Mouse (Mus musculus) MEL (cell line): Measurements from ENCODE around the gene Mrgprd. TPM values are rescaled to one million over a fixed set of nuclear protein-coding genes. Genes with fewer than 3 reads are reported as not detected.

Experiments used
- DNase-seq: peaks from one replicate; pipeline ENCODE4 v3.0.0; 2011; ENCODE audit warnings: low read depth, low spot score
- H3K27ac ChIP-seq: 2 replicates; pipeline ENCODE4 v1.5.1; 2012; ENCODE audit warnings: low read depth, mild to moderate bottlenecking, control low read depth, low read length, moderate library complexity; ENCODE audit not compliant: control insufficient read depth
- H3K27me3 ChIP-seq, 2 experiments: fragments of 150-350 bp in 1 of 2; sonication (generic) in 1 of 2; 2 replicates each; pipeline ENCODE4 v1.6.1; 2012; ENCODE audit warnings: low read length in 2 of 2, mild to moderate bottlenecking in 2 of 2, improper control_type of control experiment in 1 of 2, moderate library complexity in 1 of 2; ENCODE audit not compliant: insufficient read depth in 2 of 2, control insufficient read depth in 1 of 2
- H3K36me3 ChIP-seq, 2 experiments: 2 replicates each; pipeline ENCODE4 v1.6.1; 2012 to 2014; ENCODE audit warnings: low read length in 2 of 2, improper control_type of control experiment in 1 of 2, inconsistent platforms in 1 of 2, mild to moderate bottlenecking in 1 of 2; ENCODE audit not compliant: insufficient read depth in 2 of 2, control insufficient read depth in 1 of 2
- H3K4me1 ChIP-seq, 2 experiments: fragments of 150-350 bp in 1 of 2; sonication (generic) in 1 of 2; 2 replicates each; pipeline ENCODE4 v1.6.1; 2012; ENCODE audit warnings: low read length in 2 of 2, improper control_type of control experiment in 1 of 2, mild to moderate bottlenecking in 1 of 2; ENCODE audit not compliant: insufficient read depth in 2 of 2, control insufficient read depth in 1 of 2
- H3K4me3 ChIP-seq, 2 experiments: fragments of 150-350 bp in 1 of 2; sonication (generic) in 1 of 2; 2 replicates each; pipeline ENCODE4 v1.5.1; 2012; ENCODE audit warnings: low read depth in 2 of 2, low read length in 2 of 2, mild to moderate bottlenecking in 2 of 2, moderate library complexity in 2 of 2, control low read depth in 1 of 2, improper control_type of control experiment in 1 of 2; ENCODE audit not compliant: control insufficient read depth in 1 of 2, insufficient read depth in 1 of 2
- H3K79me2 ChIP-seq: 2 replicates; pipeline ENCODE4 v1.6.1; 2012; ENCODE audit warnings: mild to moderate bottlenecking, low read length, moderate library complexity; ENCODE audit not compliant: control insufficient read depth, poor library complexity, insufficient read depth
- H3K9ac ChIP-seq: 2 replicates; pipeline ENCODE4 v1.6.1; 2012; ENCODE audit warnings: low read depth, mild to moderate bottlenecking, control low read depth, low read length, moderate library complexity; ENCODE audit not compliant: control insufficient read depth, poor library complexity, severe bottlenecking
- H3K9me3 ChIP-seq: fragments of 150-350 bp; sonication (generic); replicated peaks from 2 replicates; pipeline ENCODE4 v1.6.1; 2012; ENCODE audit warnings: mild to moderate bottlenecking, low read length, improper control_type of control experiment, moderate library complexity; ENCODE audit not compliant: insufficient read depth
- BHLHE40 ChIP-seq: IDR thresholded peaks from 2 replicates; pipeline ENCODE4 v1.6.1; 2012; ENCODE audit warnings: low read depth, mild to moderate bottlenecking, inconsistent platforms, low read length, improper control_type of control experiment, borderline replicate concordance
- CHD1 ChIP-seq: IDR thresholded peaks from 2 replicates; pipeline ENCODE4 v1.6.1; 2012; ENCODE audit warnings: low read depth, mild to moderate bottlenecking, inconsistent platforms, low read length, improper control_type of control experiment
- CHD2 ChIP-seq: IDR thresholded peaks from 2 replicates; pipeline ENCODE4 v1.6.1; 2011; ENCODE audit warnings: low read length, improper control_type of control experiment
- CTCF ChIP-seq, 3 experiments: IDR thresholded peaks in 2 of 3; conservative IDR thresholded peaks in 1 of 3; 2 replicates each; pipeline ENCODE4 v1.5.1; 2011 to 2012; ENCODE audit warnings: low read length in 3 of 3, low read depth in 2 of 3, mild to moderate bottlenecking in 2 of 3, improper control_type of control experiment in 1 of 3, inconsistent platforms in 1 of 3, mixed read lengths in 1 of 3, moderate library complexity in 1 of 3; ENCODE audit not compliant: control insufficient read depth in 1 of 3, insufficient read depth in 1 of 3, poor library complexity in 1 of 3, severe bottlenecking in 1 of 3
- E2F4 ChIP-seq: IDR thresholded peaks from 2 replicates; pipeline ENCODE4 v1.6.1; 2011; ENCODE audit warnings: low read depth, low read length, improper control_type of control experiment, borderline replicate concordance
- GABPA ChIP-seq: IDR thresholded peaks from 2 replicates; pipeline ENCODE4 v1.6.1; 2012; ENCODE audit warnings: low read depth, mild to moderate bottlenecking, inconsistent platforms, low read length, improper control_type of control experiment, moderate library complexity
- MAFK ChIP-seq: IDR thresholded peaks from 2 replicates; pipeline ENCODE4 v1.6.1; 2011; ENCODE audit warnings: low read depth, mild to moderate bottlenecking, low read length, improper control_type of control experiment, borderline replicate concordance
- MAZ ChIP-seq: IDR thresholded peaks from 2 replicates; pipeline ENCODE4 v1.6.1; 2012; ENCODE audit warnings: low read depth, mild to moderate bottlenecking, inconsistent platforms, low read length, improper control_type of control experiment
- MEF2A ChIP-seq: IDR thresholded peaks from 2 replicates; pipeline ENCODE4 v1.6.1; 2014; ENCODE audit warnings: low read depth, mild to moderate bottlenecking, inconsistent platforms, low read length, improper control_type of control experiment; ENCODE audit not compliant: poor library complexity, insufficient replicate concordance, severe bottlenecking; ENCODE audit errors: extremely low read depth
- MXI1 ChIP-seq: IDR thresholded peaks from 2 replicates; pipeline ENCODE4 v1.6.1; 2011; ENCODE audit warnings: mild to moderate bottlenecking, low read depth, low read length, improper control_type of control experiment
- NRF1 ChIP-seq: IDR thresholded peaks from 2 replicates; pipeline ENCODE4 v1.6.1; 2014; ENCODE audit warnings: low read depth, mild to moderate bottlenecking, inconsistent platforms, low read length, improper control_type of control experiment, moderate library complexity; ENCODE audit not compliant: poor library complexity, insufficient read depth, severe bottlenecking
- POLR2A ChIP-seq, 2 experiments: IDR thresholded peaks; 2 replicates each; pipeline ENCODE4 v1.6.1; 2011 to 2012; ENCODE audit warnings: low read length in 2 of 2, mild to moderate bottlenecking in 2 of 2, control low read depth in 1 of 2, improper control_type of control experiment in 1 of 2, low read depth in 1 of 2, moderate library complexity in 1 of 2; ENCODE audit not compliant: control insufficient read depth in 1 of 2, insufficient read depth in 1 of 2, poor library complexity in 1 of 2
- POLR2AphosphoS2 ChIP-seq: IDR thresholded peaks from 2 replicates; pipeline ENCODE4 v1.6.1; 2011; ENCODE audit warnings: low read length, improper control_type of control experiment
- POLR2AphosphoS5 ChIP-seq: IDR thresholded peaks from 2 replicates; pipeline ENCODE4 v1.6.1; 2012; ENCODE audit warnings: low read depth, borderline replicate concordance, mild to moderate bottlenecking, inconsistent platforms, low read length, moderate library complexity, mixed read lengths
- SIN3A ChIP-seq: IDR thresholded peaks from 2 replicates; pipeline ENCODE4 v1.6.1; 2012; ENCODE audit warnings: low read length, improper control_type of control experiment, inconsistent platforms
- USF2 ChIP-seq, 2 experiments: IDR thresholded peaks; 2 replicates each; pipeline ENCODE4 v1.6.1; 2011 to 2012; ENCODE audit warnings: improper control_type of control experiment in 2 of 2, low read length in 2 of 2, borderline replicate concordance in 1 of 2, inconsistent platforms in 1 of 2, low read depth in 1 of 2, mild to moderate bottlenecking in 1 of 2; ENCODE audit not compliant: insufficient read depth in 1 of 2
- ZMIZ1 ChIP-seq: IDR thresholded peaks from 2 replicates; pipeline ENCODE4 v1.6.1; 2012; ENCODE audit warnings: low read depth, mild to moderate bottlenecking, inconsistent platforms, low read length, improper control_type of control experiment, moderate library complexity
- ZNF384 ChIP-seq: IDR thresholded peaks from 2 replicates; pipeline ENCODE4 v1.6.1; 2012; ENCODE audit warnings: low read depth, mild to moderate bottlenecking, inconsistent platforms, low read length, improper control_type of control experiment
- polyA plus RNA-seq, 2 experiments: library from polyadenylated mRNA; stranded (reverse) in 1 of 2; unstranded in 1 of 2; fragments of >175 nt in 1 of 2; fragments of >200 nt in 1 of 2; gene quantifications; 2 replicates each; pipeline versions ENCODE4 v1.2.1 to v1.2.4; 2012; ENCODE audit warnings: low replicate concordance in 2 of 2, low read depth in 1 of 2; ENCODE audit not compliant: insufficient read length in 2 of 2, insufficient read depth in 1 of 2, missing spikeins in 1 of 2
- total RNA-seq: library from RNA; depleted of rRNA; stranded (reverse); fragments of 300-350 nt; gene quantifications from 2 replicates; pipeline ENCODE4 v1.2.3, GENCODE M21; 2012

Gene Mrgprd
- total and polyA plus RNA-seq, 3 experiments, result not detected

DNA sequence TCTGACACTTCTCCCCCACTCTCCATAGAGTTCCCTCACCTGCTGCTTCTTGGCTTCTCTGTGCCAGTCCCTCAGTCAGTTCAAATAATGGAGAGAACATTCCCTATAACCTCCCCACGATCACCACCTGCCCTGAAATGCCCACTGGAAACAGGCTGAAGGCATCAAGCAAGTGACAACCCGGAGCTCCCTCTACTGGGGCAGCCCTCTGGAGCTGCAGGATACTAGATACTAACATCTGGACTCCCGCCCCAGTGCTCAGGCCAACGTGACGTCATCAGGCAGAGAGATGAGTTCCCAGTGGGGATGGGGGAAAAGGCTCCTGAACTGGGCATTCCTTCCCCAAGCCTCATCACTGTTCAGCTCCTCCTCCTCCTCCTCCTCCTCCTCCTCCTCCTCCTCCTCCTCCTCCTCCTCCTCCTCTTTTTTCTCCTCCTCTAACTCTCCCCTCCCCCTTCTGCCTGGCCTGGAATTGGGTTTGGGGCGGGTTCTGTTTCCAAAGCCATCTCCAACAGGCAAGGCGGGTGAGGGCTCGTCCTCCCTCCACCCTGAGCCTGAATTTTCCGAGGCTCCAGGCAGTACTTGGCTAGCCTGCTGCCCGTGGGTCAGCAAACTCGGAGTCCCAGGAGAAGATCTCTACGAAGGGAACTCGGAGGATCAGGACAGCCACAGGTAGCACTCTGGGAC, 14.2 kb upstream of the Mrgprd start, which contains the start of gene Mrgprf:
Mrgprf (plus strand) TSS at position 508 of the 687 bp plus-strand sequence.
- H3K9ac ChIP-seq, result no peak within 1 kb of the TSS
- no peaks in the 10 kb centered on the region for H3K79me2 ChIP-seq
- no peaks in the 10 kb centered on the region for H3K36me3 ChIP-seq
- H3K27me3 ChIP-seq, result no peaks in the 10 kb centered on the region
- H3K27ac ChIP-seq, result no peak within 1 kb of the TSS
- no peaks in the 10 kb centered on the region for H3K4me1 ChIP-seq
- no peak for DNase-seq
- no peak within 1 kb of the TSS for H3K4me3 ChIP-seq
- TF ChIP-seq BHLHE40, result no peak
- TF ChIP-seq CHD2, result no peak
- no peaks in the 10 kb centered on the region for H3K9me3 ChIP-seq

DNA sequence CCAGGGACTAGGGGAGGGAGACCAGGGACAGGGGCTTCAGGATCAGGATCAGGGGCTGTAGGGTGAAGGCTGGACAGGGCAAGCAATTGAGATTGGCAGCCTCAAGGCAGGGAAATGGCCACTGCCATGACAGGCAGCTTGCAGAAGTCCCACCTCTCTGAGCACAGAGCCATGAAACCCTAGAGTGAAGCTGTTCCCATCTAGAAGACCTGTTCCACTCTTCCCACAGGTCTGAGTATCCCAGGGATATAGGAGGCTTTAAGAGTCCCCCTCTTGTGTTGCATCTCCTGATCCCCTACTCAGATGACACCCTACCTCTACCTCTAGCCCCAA, 13.7 kb upstream of the Mrgprd start:
- Histone ChIP-seq H3K4me1 (no peaks in the 10 kb centered on the region), H3K36me3 (no peaks in the 10 kb centered on the region), H3K9me3 (no peaks in the 10 kb centered on the region), H3K9ac (no peak overlapping the region), H3K27ac (no peak overlapping the region), H3K4me3 (no peak overlapping the region), H3K27me3 (no peaks in the 10 kb centered on the region), H3K79me2 (no peaks in the 10 kb centered on the region)
- TF ChIP-seq MAZ (no peak), SIN3A (no peak), ZMIZ1 (no peak), POLR2AphosphoS2 (no peak), E2F4 (no peak), POLR2A (IDR thresholded peaks at IDR 0.05; ENCODE audit: control insufficient read depth in 1 of 2, insufficient read depth in 1 of 2, low read depth in 1 of 2, low read length in 2 of 2, poor library complexity in 1 of 2) (no peak), POLR2AphosphoS5 (no peak)
- no peak for DNase-seq

DNA sequence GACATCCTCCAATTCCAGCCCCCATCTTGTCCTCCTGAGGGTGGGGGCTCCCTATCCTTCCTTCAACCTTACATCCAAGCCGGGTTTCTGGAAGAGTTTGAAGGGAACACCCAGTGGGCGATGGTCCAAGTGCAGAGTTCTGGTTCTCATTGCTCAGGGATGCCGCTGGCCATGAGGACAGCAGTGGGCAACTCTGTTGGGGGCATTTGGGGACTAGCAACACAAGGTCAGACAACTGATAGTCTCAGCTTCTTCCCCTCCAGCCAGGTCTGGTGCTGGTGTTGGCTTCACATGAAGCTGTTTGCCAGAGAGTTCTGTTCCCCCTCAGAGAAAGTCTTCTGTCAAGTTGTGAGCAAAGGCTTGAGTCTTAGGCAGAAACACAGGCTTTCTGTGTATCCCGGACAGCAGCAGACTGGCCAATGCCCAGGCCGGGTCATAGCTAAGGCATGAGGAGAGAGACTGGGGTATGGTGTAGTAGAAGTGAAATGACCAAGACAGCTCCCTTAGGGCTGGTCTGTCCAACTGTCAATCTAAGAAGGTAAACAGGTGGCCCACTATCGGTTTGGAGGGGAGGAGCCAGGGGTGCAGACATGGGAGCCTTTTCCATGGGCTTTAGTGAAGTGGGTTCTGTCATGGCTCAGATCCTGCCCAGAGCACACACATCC, 13.2 kb upstream of the Mrgprd start:
- Histone ChIP-seq H3K9me3 (no peaks in the 10 kb centered on the region), H3K9ac (no peak overlapping the region), H3K4me3 (no peak overlapping the region), H3K27ac (no peak overlapping the region), H3K27me3 (no peaks in the 10 kb centered on the region), H3K4me1 (no peaks in the 10 kb centered on the region), H3K36me3 (no peaks in the 10 kb centered on the region), H3K79me2 (no peaks in the 10 kb centered on the region)
- no peak for DNase-seq
- TF ChIP-seq CTCF (IDR thresholded peaks at IDR 0.05 in 2 of 3, conservative IDR thresholded peaks at IDR 0.05 in 1 of 3; ENCODE audit: control insufficient read depth in 1 of 3, insufficient read depth in 1 of 3, low read depth in 2 of 3, low read length in 3 of 3, poor library complexity in 1 of 3, severe bottlenecking in 1 of 3), result no peak
- no peak for TF ChIP-seq ZNF384
- no peak for TF ChIP-seq NRF1
- TF ChIP-seq MEF2A, result no peak
- TF ChIP-seq USF2 (IDR thresholded peaks at IDR 0.05; ENCODE audit: borderline replicate concordance in 1 of 2, insufficient read depth in 1 of 2, low read depth in 1 of 2, low read length in 2 of 2), result no peak
- TF ChIP-seq MXI1, result no peak
- TF ChIP-seq CHD1, result no peak
- no peak for TF ChIP-seq MAFK
- TF ChIP-seq GABPA, result no peak
